Mouse (Mus musculus) left cerebral cortex, postnatal 4 days (tissue): ENCODE results near the gene Mpdu1. TPM values are rescaled to one million over a fixed set of nuclear protein-coding genes. Genes with fewer than 3 reads are reported as not detected.
"Not testable (repeated sequence)": the region's sequence is repeated elsewhere in the genome, so short reads cannot be mapped to it uniquely, and the experiment has no call there.

Experiments
- DNase-seq: peaks from one replicate; pipeline ENCODE4 v3.0.0-alpha.2; 2022
- intact Hi-C: fragments of 180-260 bp; cut with DNase I; formaldehyde crosslinking; loops from one replicate; pipeline ENCODE4 v1.15.1; 2025
- total RNA-seq, 2 experiments: library from RNA; stranded (reverse); gene quantifications; 2 replicates each; pipeline ENCODE4 v1.2.3; 2021

The Mpdu1 gene
- 10 to 100 TPM; 83.6 to 85.3 TPM for total RNA-seq

GRCm38 (mm10) chr11:69662213-69662966 lies at the start of gene Mpdu1:
Gene Mpdu1, minus strand, starts transcription at chr11:69662642.
- peak; percentile 97 for DNase-seq
- intact Hi-C loops: no loop called here

GRCm38 (mm10) chr11:69711082-69711481 lies 48.6 kb upstream of the Mpdu1 start:
- intact Hi-C loops: no loop called here
- DNase-seq: no peak

GRCm38 (mm10) chr11:69710470-69710869 lies 48.0 kb upstream of the Mpdu1 start:
- DNase-seq: no peak
- intact Hi-C loops: no loop called here

GRCm38 (mm10) chr11:69709554-69710446 lies 47.4 kb upstream of the Mpdu1 start:
- DNase-seq: no peak
- intact Hi-C loops: no loop called here

GRCm38 (mm10) chr11:69708614-69709265 lies 46.3 kb upstream of the Mpdu1 start:
- intact Hi-C loops: no loop called here
- DNase-seq: no peak

GRCm38 (mm10) chr11:69707873-69708381 lies 45.5 kb upstream of the Mpdu1 start:
- intact Hi-C loops: no loop called here

GRCm38 (mm10) chr11:69707480-69707847 lies 45.0 kb upstream of the Mpdu1 start:
- intact Hi-C loops: no loop called here
- DNase-seq: no peak

More at GRCm38 (mm10) chr11:69707873-69708381, 45.5 kb upstream of the Mpdu1 start:
- no peak for DNase-seq

- peak; percentile 94 for DNase-seq
- intact Hi-C loops: no loop called here
Measured at GRCm38 (mm10) chr11:69706775-69707479, 44.5 kb upstream of the Mpdu1 start.

- intact Hi-C loops: no loop called here
- no peak for DNase-seq
Measured at GRCm38 (mm10) chr11:69704613-69705010, 42.2 kb upstream of the Mpdu1 start.

- intact Hi-C loops: no loop called here
- no peak for DNase-seq
Measured at GRCm38 (mm10) chr11:69703814-69704612, 41.6 kb upstream of the Mpdu1 start.

GRCm38 (mm10) chr11:69703381-69703780 lies 40.9 kb upstream of the Mpdu1 start:
- DNase-seq, intact Hi-C loops: not testable (repeated sequence)

GRCm38 (mm10) chr11:69702886-69703285 lies 40.4 kb upstream of the Mpdu1 start:
- intact Hi-C loops, DNase-seq: not testable (repeated sequence)

GRCm38 (mm10) chr11:69699595-69699994 lies 37.2 kb upstream of the Mpdu1 start:
- intact Hi-C loops: no loop called here
- no peak for DNase-seq

GRCm38 (mm10) chr11:69698574-69698973 lies 36.1 kb upstream of the Mpdu1 start:
- no peak for DNase-seq
- intact Hi-C loops: no loop called here

- intact Hi-C loops: no loop called here
- no peak for DNase-seq
Measured at GRCm38 (mm10) chr11:69697396-69697795, 35.0 kb upstream of the Mpdu1 start.

GRCm38 (mm10) chr11:69695361-69696181 lies 33.1 kb upstream of the Mpdu1 start, which contains the start of the genes Tnfsf12 and Tnfsfm13:
Gene Tnfsf12, minus strand, starts transcription at chr11:69695849.
Gene Tnfsfm13, minus strand, starts transcription at chr11:69696098.
- DNase-seq: peak; percentile 65
- intact Hi-C loops: no loop called here

GRCm38 (mm10) chr11:69695046-69695360 lies 32.6 kb upstream of the Mpdu1 start:
- DNase-seq: no peak
- intact Hi-C loops: no loop called here

GRCm38 (mm10) chr11:69693421-69693965 lies 31.1 kb upstream of the Mpdu1 start:
- intact Hi-C loops: no loop called here

More at GRCm38 (mm10) chr11:69693421-69693965, 31.1 kb upstream of the Mpdu1 start:
- DNase-seq: no peak
